Comparison of ENCODE assay signal across 21 mouse cellular contexts in the genomic region with DNA sequence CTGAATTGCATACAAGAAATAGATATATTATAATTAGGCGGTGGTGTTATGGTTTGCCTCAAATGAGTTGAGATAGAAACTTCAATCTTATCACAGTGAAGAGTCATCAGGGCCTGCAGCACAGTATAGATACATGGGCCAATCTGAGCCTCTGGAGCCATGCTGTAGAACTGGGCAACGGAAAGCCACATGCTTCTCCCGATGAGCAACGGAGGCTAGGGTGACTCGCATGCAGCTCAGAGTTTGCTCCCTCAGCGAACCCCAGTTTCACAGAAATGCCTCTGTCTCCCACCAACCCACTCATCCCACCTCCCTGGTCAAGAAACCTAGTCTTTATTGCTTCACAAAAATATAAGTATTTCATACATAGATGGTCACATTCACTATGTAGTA. TPM values are rescaled to one million over a fixed set of nuclear protein-coding genes. Genes with fewer than 3 reads are reported as not detected.
"Had no signal": no experiment of that assay in that cellular context is flagged by ENCODE, and none has a peak within 500 bp of the region (broad histone marks: within the 10 kb centered on the region; RNA-seq: fewer than 3 reads in every experiment).

No protein-coding gene starts in this region.

- H3K9ac ChIP-seq: limb, embryonic 12.5 days; limb, embryonic 15.5 days; liver, embryonic 14.5 days; liver, postnatal 0 days; lung, embryonic 14.5 days; midbrain, embryonic 12.5 days; midbrain, embryonic 15.5 days; neural tube, embryonic 12.5 days; neural tube, embryonic 15.5 days had no signal

- DNase-seq: kidney, postnatal 4 days; left cerebral cortex, postnatal 4 days; liver, postnatal 0 days; right cerebral cortex, adult 18-20 months; right cerebral cortex, postnatal 14 days; right cerebral cortex, postnatal 4 days; thymus, adult 2 months; thymus, postnatal 14 days; thymus, postnatal 4 days had no signal

- ATAC-seq: liver, postnatal 0 days; lung, postnatal 0 days; midbrain, embryonic 15.5 days had no signal

- H3K4me2 ChIP-seq: limb, embryonic 12.5 days; limb, embryonic 15.5 days; liver, embryonic 11.5 days; lung, embryonic 14.5 days; midbrain, embryonic 12.5 days; midbrain, embryonic 15.5 days; neural tube, embryonic 12.5 days; neural tube, embryonic 15.5 days had no signal

- H3K9me3 ChIP-seq: limb, embryonic 12.5 days; limb, embryonic 15.5 days; midbrain, embryonic 12.5 days; midbrain, embryonic 15.5 days; neural tube, embryonic 12.5 days; neural tube, embryonic 15.5 days had no signal

- H3K4me1 ChIP-seq: limb, embryonic 12.5 days; midbrain, embryonic 12.5 days; midbrain, embryonic 15.5 days; neural tube, embryonic 12.5 days; neural tube, embryonic 15.5 days had no signal

- H3K4me3 ChIP-seq: limb, embryonic 12.5 days; limb, embryonic 15.5 days; midbrain, embryonic 12.5 days; midbrain, embryonic 15.5 days; neural tube, embryonic 12.5 days; neural tube, embryonic 15.5 days had no signal

- H3K27ac ChIP-seq: limb, embryonic 12.5 days; limb, embryonic 15.5 days; liver, embryonic 14.5 days; midbrain, embryonic 12.5 days; midbrain, embryonic 15.5 days; neural tube, embryonic 12.5 days; neural tube, embryonic 15.5 days; stomach, postnatal 0 days had no signal

- H3K36me3 ChIP-seq: limb, embryonic 12.5 days; limb, embryonic 15.5 days; midbrain, embryonic 12.5 days; midbrain, embryonic 15.5 days; neural tube, embryonic 12.5 days; neural tube, embryonic 15.5 days had no signal

- H3K27me3 ChIP-seq: limb, embryonic 12.5 days; limb, embryonic 15.5 days; midbrain, embryonic 12.5 days; midbrain, embryonic 15.5 days; neural tube, embryonic 12.5 days; neural tube, embryonic 15.5 days had no signal

RNA-seq across cellular contexts. Expression of a gene that starts 6.8 kb away (rescaled TPM):
- total RNA-seq: megakaryocyte, adult 5-6 weeks had no signal
- polyA plus RNA-seq: liver, embryonic 11.5 days; liver, postnatal 0 days; midbrain, embryonic 12.5 days; neural tube, embryonic 12.5 days had no signal
